ENCODE assay signal across 27 mouse cellular contexts in the genomic region with DNA sequence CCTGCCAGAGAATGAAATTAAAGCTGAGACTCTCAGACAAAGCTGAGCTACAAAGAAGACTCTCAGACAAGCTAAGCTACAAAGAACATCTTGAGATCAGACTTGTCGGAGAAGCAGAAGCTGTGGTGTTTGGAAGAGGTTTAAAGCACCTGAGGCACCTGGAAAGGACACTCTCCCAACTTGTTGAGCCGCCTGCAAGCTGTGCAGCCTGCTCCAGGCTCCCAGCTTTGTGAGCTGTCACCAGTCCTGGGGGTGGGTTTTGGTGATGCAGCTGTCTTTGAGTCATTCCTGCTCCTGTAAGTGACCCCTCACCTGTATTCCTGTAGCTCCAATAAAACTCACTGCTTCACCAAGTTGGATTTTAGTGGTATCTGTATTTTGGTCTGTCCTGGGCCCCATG. TPM values are rescaled to one million over a fixed set of nuclear protein-coding genes. Genes with fewer than 3 reads are reported as not detected.
DNase-seq lines count a peak whose midpoint lies in the region; TF ChIP-seq lines count a peak whose summit lies in the region.
"Had no signal": no experiment of that assay in that cellular context is flagged by ENCODE, and none has a peak within 500 bp of the region (broad histone marks: within the 10 kb centered on the region; RNA-seq: fewer than 3 reads in every experiment).

No protein-coding gene starts in this region.

- H3K27me3 ChIP-seq in liver, adult 2 months (ENCODE audit: control insufficient read depth, insufficient read depth, low read length): no peaks in the 10 kb centered on the region
- H3K27me3 ChIP-seq: embryonic facial prominence, embryonic 13.5 days; forebrain, embryonic 13.5 days; heart, embryonic 12.5 days; heart, embryonic 15.5 days had no signal

- peaks cover 7% of the 10 kb centered on the region for H3K36me3 ChIP-seq in liver, adult 2 months (ENCODE audit: control insufficient read depth, insufficient read depth, low read length)

- no peak for TF ChIP-seq POLR2A in liver, adult 2 months (IDR thresholded peaks at IDR 0.05; ENCODE audit: extremely low read depth, insufficient read depth, low read length)

- peaks cover 22% of the 10 kb centered on the region for H3K4me1 ChIP-seq in liver, adult 2 months (ENCODE audit: control insufficient read depth, insufficient read depth, low read length)
- H3K4me1 ChIP-seq: embryonic facial prominence, embryonic 10.5 days; embryonic facial prominence, embryonic 13.5 days; forebrain, embryonic 10.5 days; forebrain, embryonic 13.5 days; heart, embryonic 15.5 days had no signal

- TF ChIP-seq CTCF in liver, adult 2 months (IDR thresholded peaks at IDR 0.05; ENCODE audit: low read depth, low read length): no peak
- TF ChIP-seq CTCF in left cerebral cortex, adult 2 months (IDR thresholded peaks at IDR 0.05): no peak

- intact Hi-C loops in left cerebral cortex, adult 2 months (cut with DNase I): no loop called here

- 94% methylated on average over 2 of the region's 2 CpGs for WGBS in liver, adult 2 months

- H3K9ac ChIP-seq in liver, adult 2 months (ENCODE audit: low read depth, low read length): no peak overlapping the region
- H3K9ac ChIP-seq: embryonic facial prominence, embryonic 13.5 days; forebrain, embryonic 13.5 days; heart, embryonic 12.5 days; heart, embryonic 15.5 days; hindbrain, embryonic 14.5 days had no signal

- H3K27ac ChIP-seq in liver, adult 2 months (replicated peaks; ENCODE audit: insufficient read depth, low read depth, low read length): peak overlapping the region; percentile 97
- no peak overlapping the region for H3K27ac ChIP-seq in left cerebral cortex, adult 2 months
- H3K27ac ChIP-seq: embryonic facial prominence, embryonic 10.5 days; embryonic facial prominence, embryonic 13.5 days; forebrain, embryonic 10.5 days; forebrain, embryonic 13.5 days; heart, embryonic 15.5 days; hindbrain, embryonic 14.5 days; hindbrain, postnatal 0 days had no signal

- H3K4me3 ChIP-seq in liver, adult 2 months (ENCODE audit: insufficient read depth, low read depth, low read length): no peak overlapping the region
- no peak overlapping the region for H3K4me3 ChIP-seq in left cerebral cortex, adult 2 months
- H3K4me3 ChIP-seq: embryonic facial prominence, embryonic 10.5 days; embryonic facial prominence, embryonic 13.5 days; erythroblast, embryonic 14.5 days; forebrain, embryonic 10.5 days; forebrain, embryonic 13.5 days; heart, embryonic 12.5 days; heart, embryonic 15.5 days had no signal

- no peaks in the 10 kb centered on the region for H3K79me2 ChIP-seq in liver, adult 2 months (ENCODE audit: control insufficient read depth, insufficient read depth, low read length)

- DNase-seq in liver, adult 2 months (ENCODE audit: extremely low read depth, low read depth, low spot score): no peak
- DNase-seq in liver (no peak), adipocyte (ENCODE audit: low spot score) (peak; percentile 11)
- DNase-seq in fat pad, adult 2 months (ENCODE audit: extremely low read depth, low read depth, low spot score): peak; percentile 69
- DNase-seq in left cerebral cortex, adult 2 months (ENCODE audit: extremely low spot score in 1 of 2, low spot score in 2 of 2): no peak
- no peak for DNase-seq in right cerebral cortex, adult 2 months (ENCODE audit: low spot score in 2 of 2)
- DNase-seq: adrenal gland, adult 8-10 months; adrenal gland, postnatal 25 days; cerebellum, adult 11-12 months; cerebellum, adult 8-10 months; cerebellum, postnatal 10 days; cerebellum, postnatal 36 days; embryo, embryonic 11 days; gastrocnemius, postnatal 10 days; gastrocnemius, postnatal 36 days; heart, adult 18-20 months; heart, postnatal 10 days; heart, postnatal 36 days had no signal

RNA-seq across cellular contexts. Expression of gene Vezt, which starts 27.3 kb away (rescaled TPM):
- 9.2 and 11.7 TPM in 2 replicates for total RNA-seq in liver, adult 2 months (2014; rRNA removed)
- polyA plus RNA-seq in liver, adult 2 months (2012; rRNA removed): 6.4 and 6.5 TPM in 2 replicates
- total RNA-seq in left cerebral cortex, adult 2 months (2021): 10 to 100 TPM; 77.3 to 80.2 TPM

RNA-seq across cellular contexts. Expression of gene Fgd6, which starts 27.4 kb away (rescaled TPM):
- 17.2 and 17.8 TPM in 2 replicates for total RNA-seq in liver, adult 2 months (2014; rRNA removed)
- polyA plus RNA-seq in liver, adult 2 months (2012; rRNA removed): 4.2 and 4.7 TPM in 2 replicates
- total RNA-seq in left cerebral cortex, adult 2 months (2021): 10 to 100 TPM in 1 of 2 experiments, 1 to 10 TPM in 1; 9.9 to 12.3 TPM

Comparison
In these comparisons a context has a peak if more than half of its experiments do, and no peak if none do; other contexts are left out.
1. DNase-seq: peak in adipocyte (single experiment) and fat pad, adult 2 months (single experiment); none in liver, adult 2 months (single experiment), liver (single experiment), left cerebral cortex, adult 2 months (0 of 2) and right cerebral cortex, adult 2 months (0 of 2).